Mouse (Mus musculus) fibroblast of lung, adult 2 months (primary cell): ENCODE data around the gene Art5.

ENCODE experiments used
- DNase-seq: peaks from one replicate; pipeline ENCODE4 v3.0.0-alpha.2; 2011; ENCODE audit warnings: low read depth

Gene Art5

DNA sequence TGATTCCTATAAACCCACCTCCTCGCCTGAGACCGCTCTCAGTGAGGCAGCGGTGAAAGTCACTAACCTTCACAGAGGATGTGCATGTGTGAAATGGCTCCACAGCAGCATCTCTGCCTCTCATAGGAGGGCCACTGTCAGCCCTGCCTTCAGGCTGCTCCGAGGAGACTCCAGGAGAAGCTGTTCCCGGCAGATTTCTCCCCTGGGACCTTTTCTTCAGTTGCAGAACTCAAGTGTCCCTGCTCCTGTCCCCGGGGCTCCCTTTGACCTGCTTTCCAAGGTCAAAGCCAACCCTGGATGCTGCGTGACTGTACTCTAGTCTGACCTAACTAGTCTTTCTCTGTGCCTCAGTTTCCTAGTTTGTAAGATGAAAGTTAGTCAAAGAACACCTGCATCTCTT lies at the start of gene Art5:
Art5 (minus strand) TSS at position 319 of the 400 bp plus-strand sequence.
- DNase-seq, result no peak

DNA sequence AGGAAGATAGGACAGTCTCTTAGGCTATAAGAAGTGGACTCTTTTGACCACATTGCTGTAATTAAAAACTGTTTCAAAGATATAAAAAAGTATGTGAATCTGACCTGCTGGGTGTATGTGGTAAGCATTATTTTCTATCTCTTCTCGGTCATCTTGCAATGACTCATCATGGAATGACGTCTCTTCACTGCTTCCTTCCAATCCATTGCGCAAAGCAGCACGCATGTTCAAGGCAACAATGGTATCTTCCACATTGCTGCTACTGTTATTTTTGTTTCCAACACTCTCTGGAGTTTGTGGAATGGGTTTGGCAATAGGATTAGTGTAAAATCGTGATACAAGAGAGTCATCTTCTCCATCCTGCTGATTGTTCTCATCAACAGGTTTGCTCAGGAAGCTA lies 44.4 kb upstream of the Art5 start:
- DNase-seq, result no peak

DNA sequence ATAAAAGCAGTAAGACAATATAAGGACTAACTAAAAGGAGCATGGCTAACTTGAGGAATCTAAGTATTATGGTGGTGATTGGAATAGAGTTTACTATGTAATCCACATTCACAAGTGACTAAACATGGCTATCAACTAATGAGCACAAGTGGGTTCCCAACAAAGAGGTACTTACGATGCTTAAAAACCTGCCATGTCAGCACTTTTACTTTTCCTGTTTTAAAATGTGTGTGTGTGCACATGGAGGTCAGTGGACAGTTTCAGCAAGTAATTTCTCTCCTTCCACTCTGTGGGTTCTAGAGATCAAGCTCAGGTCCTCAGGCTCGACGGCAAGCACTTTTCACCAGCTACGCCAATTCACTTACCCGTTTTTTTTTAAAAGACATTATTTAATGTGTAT lies 28.6 kb upstream of the Art5 start:
- DNase-seq, result no peak

DNA sequence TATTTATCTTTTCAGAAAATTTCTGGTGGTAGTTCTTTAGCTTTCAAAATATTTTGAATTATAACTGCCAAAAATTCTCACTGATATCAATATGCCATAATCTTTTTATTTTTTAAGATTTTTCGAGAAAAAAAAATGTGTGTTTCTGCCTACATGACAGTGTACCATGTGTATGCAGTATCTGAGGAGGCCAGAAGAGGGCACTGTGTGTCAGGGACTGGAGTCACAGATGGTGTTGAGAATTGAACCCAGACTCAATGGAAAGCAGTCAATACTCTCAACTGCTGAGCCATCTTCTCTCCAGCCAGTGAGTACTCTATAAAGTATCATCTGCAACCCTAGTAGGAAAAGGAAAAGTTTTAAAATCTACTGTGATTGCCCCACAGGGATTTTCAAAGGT lies 28.2 kb upstream of the Art5 start:
- no peak for DNase-seq

DNA sequence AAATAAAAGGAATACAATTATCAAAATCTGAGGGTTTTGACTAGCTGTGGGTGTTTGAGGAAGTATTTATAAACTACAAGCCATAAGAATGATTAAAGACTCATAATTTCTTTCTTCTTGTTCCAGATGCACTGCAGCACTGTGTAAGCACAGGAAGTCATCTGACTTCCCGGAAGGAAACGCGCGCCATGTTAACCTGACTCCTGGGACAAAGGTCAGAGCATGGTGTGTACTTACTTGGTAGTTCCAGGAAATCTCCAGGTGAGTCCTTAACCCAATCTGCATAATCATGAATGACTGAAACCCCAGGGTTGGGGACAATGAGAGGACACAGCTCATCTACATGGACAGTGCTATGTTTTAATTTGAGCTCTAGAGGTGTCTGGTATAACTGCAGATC lies 23.1 kb upstream of the Art5 start:
- no peak for DNase-seq

DNA sequence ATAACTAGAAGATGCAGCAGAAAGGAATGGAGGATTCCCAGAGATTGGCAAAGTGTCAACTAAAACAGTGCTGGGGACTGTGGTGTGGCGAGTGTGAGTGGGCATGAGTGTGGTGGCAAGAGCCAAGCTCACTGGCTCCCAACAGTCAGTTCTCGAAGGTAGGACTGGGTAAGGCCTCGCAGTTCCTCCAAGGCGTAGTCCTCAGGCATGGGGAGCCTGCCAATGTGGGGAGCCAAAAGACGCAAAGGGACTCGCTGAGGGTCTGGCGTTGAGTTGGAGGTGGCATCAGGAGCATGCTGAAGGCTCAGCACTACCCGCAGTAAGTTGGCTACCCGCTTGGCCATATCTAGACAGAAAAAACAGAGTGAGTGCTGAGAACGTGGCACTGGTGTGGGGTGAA lies 11.0 kb upstream of the Art5 start:
- no peak for DNase-seq

DNA sequence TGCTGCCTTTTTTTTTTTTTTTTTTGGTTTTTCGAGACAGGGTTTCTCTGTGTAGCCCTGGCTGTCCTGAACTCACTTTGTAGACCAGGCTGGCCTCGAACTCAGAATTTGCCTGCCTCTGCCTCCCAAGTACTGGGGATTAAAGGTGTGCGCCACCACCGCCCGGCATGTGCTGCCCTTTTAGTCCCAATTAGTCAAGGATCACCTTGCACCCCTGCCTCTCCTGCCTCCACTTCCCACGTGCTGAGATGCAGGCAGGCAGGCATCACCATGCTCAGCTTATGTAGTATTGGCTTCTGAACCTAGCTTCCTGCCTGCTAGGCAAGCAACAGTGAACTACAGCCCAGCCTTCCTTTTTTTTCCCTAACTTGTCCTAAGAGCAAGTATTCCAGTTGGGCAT lies 8.1 kb upstream of the Art5 start:
- no peak for DNase-seq

DNA sequence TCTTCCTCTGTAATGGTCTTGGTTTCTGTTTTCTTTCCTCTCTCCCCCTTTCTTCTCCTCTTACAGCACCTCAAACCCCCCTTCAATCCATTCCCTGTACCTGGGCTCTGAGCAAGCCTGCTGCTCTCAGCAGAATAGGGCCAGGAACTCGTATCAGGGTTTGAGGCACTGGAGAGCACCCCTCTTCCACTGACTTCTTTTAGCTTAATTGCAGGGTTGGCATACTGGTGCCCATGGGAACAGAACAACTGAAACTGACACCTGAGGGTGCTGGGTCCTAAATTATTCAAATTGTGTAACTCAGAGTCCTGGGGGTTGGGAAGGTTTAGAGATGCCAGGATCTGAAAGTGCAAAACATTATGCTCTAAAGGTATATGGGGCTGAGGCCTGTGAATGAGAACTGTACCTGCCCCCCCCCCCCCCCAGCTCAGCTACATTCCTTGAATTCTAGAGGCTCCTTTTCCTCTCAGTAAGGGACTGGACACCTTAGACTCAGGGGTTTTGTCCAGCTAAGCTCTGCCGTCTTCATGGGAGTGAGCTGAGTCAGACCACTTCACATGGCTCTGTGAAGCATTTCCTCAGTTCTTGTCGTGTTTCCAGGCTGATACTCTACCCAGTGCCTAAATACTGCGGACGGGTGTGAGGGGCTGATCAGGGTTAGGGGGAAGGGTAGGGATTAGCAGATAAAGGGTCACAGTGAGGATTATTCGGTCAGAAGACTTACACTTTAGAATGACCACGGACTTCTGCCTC lies 7.5 kb upstream of the Art5 start, which contains the start of gene Chrna10:
Chrna10 (minus strand) TSS at position 250 of the 753 bp plus-strand sequence.
- DNase-seq, result no peak

DNA sequence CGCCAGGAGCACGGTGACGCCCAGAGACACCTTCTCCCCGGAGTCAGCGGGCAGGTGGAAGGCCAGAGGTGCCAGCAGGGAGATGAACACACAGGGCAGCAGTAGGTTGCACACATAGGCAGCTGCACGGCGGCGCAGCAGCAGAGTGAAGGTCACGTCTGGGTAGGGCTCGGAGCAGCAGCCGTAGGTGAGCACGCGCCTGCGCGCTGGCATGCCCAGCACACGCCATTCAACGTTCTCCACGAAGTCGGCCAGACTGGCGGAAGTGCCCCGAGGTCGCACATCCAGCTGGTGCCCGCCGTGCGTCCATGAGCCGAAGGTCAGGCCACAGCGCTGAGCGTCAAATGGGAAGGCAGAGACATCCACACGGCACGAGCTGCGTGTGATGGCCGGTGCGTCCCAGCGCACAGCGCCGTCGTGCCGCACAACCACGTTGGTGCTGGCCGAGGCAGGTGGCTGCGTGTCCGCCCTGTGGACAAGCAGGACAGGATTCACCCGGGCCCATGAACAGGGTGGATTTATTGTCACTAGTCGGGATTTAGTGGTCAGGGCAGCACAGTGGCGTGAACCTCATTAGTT lies 4.0 kb upstream of the Art5 start:
- DNase-seq, result no peak

DNA sequence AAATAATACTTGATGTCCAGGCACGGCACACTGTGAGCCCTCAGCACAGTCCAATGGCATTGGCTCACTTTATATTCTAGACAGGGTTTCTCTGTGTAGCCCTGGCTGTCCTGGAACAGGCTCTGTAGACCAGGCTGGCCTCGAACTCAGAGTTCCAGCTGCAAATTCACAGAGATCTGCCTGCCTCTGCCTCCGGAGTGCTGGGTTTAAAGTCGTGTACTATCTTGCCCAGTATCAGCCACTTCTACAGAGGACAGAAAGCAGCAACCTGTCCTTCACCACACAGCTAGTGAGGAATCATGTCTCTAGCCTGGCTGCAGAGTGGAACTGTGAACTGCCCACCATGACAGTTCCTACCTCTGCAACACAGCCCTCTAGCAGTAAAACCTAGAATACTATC lies 457 bp upstream of the Art5 start:
- DNase-seq, result no peak

DNA sequence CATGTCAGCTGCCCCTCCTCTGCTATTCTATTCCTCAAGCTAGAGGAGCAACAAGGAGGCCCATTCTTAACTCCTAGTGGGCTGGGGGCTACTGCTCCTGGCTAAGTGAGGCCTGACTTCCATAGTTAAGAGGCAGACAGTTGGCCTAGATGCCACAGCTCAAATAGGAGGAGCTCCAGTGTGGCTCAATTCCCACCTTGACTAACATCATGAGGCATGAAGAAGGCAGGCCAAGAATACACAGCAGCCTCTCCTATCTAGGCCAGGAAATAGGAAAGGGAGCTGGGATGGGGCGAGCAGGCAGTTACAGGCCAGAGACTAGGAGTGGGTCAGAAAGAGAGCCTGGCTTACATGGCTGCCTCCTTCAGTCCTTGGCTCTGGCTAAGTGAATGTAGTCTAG lies 1.1 kb downstream of the Art5 start:
- no peak for DNase-seq

DNA sequence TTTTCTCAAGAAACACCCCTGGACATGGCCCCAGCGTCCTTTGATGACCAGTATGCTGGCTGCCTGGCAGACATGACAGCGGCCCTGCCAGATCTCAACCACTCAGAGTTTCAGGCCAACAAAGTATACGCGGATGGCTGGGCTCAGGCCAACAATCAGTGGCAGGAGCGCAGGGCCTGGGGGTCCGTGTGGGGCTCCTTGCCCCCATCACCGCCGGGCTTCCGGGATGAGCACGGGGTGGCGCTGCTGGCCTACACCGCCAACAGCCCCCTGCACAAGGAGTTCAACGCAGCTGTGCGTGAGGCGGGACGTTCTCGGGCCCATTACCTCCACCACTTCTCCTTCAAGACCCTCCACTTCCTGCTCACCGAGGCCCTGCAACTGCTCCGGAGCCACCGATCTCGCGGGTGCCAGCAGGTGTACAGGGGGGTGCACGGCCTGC lies 2.6 kb downstream of the Art5 start:
- DNase-seq, result no peak

DNA sequence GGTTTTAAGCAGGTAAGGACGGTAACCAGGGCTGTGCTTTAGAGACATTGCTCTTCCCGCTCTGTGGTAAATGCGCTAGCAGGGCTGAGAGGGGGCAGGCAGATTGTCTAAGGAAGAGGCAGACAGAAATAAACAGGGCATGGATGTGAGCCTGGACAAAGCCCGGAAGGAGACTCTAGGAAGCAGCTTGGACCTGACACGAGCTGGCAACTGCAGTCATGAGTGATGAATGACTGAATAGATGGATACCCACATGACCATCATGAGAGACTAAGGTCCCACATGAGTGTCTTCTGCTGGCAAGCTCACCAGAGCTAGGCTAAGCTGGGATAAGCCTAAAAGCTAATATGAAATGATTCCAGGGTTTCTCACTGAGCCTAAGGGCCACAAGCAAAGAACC lies 5.2 kb downstream of the Art5 start:
- DNase-seq, result no peak

DNA sequence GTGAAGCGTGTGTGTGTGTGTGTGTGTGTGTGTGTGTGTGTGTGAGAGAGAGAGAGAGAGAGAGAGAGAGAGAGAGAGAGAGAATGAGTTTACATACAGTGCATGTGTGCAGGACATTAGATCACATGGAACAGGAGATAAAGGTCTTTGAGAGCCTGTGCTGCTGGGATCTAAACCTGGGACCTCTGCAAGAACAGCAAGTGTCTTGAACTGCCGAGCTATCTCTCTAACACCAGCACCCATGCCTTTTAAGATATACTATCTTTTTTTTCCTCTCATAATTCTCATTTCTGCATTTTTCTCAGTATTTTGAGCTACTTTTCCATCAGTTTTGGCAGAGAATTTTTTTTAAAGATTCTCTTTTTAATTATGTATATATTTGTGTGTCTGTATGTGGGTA lies 5.7 kb downstream of the Art5 start:
- no peak for DNase-seq

DNA sequence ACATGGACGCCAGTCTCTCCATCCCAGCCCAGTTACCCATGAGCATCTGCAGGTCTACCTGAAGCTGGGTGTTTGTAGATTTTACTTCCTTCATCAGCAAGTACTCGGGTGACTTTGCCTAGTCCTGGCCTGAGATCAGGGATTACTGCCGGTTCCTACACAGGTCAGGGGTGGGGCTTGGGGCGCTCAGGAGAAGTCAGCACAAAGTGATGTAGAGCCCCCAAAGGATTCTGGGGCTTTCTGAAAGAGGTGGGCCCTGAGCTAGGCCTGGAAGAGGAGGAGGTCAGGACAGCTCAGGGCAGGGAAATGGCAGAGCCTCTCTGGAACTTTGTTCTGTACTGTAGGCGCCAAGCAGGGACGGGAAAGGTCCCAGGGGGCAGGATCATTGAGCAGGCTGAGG lies 6.6 kb downstream of the Art5 start:
- no peak for DNase-seq

DNA sequence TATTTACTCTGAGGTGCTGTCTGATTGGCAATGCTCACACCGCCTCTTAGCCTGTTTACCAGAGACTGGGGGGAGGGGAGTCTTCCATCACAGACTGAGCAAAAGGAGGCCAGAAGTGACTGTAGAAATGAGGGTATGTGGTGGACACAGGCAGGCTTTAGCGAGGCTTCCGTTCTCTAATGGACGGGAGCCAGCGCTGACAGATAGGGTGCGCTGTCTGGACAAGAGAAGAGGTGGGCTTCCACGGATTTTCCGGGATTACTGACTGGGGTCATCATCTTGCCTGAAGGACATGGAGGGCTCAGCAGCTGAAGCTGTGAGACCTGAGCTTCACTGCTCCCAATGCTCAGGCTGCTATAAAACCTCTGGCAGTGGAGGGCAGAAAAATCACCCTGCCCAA lies 7.0 kb downstream of the Art5 start:
- no peak for DNase-seq

DNA sequence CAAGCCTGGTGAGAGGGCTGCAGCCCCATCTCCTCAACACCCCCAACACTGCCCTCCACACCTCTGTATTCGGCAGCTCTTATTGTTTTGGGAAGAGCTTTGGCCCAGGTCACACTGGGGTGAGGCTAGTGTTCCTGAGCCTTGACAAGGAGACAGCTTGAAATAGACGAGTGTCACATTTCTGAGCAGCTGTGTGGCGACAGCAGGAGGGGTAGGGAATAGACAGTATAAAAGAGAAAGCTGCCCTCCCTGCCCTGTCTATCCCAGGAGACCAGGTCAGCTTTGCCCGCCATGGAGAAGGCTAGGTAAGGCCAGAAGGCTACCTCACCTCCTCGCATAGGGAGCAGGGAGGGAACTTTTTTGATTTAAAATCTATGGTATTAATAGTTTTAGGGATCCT lies 7.8 kb downstream of the Art5 start, which contains the start of gene Art1:
Art1 (plus strand) TSS at position 257 of the 400 bp plus-strand sequence.
- DNase-seq, result no peak

DNA sequence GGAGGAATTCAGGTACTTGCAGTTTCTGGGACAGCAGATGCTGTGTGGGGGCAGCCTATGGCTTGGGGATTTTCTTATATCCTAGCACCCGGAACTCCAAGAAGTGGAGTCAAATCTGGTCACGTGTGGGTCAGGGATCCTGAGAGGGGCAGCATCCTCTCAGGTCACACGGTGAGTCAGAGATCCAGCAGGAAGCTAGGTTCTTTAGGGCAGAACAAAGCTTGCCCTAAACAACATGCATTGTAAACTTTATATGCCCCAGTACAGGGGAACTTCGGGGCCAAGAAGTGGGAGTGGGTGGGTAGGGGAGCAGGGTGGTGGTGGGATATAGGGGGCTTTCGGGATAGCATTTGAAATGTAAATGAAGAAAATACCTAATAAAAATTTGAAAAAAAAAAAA lies 8.4 kb downstream of the Art5 start:
- DNase-seq, result no peak

DNA sequence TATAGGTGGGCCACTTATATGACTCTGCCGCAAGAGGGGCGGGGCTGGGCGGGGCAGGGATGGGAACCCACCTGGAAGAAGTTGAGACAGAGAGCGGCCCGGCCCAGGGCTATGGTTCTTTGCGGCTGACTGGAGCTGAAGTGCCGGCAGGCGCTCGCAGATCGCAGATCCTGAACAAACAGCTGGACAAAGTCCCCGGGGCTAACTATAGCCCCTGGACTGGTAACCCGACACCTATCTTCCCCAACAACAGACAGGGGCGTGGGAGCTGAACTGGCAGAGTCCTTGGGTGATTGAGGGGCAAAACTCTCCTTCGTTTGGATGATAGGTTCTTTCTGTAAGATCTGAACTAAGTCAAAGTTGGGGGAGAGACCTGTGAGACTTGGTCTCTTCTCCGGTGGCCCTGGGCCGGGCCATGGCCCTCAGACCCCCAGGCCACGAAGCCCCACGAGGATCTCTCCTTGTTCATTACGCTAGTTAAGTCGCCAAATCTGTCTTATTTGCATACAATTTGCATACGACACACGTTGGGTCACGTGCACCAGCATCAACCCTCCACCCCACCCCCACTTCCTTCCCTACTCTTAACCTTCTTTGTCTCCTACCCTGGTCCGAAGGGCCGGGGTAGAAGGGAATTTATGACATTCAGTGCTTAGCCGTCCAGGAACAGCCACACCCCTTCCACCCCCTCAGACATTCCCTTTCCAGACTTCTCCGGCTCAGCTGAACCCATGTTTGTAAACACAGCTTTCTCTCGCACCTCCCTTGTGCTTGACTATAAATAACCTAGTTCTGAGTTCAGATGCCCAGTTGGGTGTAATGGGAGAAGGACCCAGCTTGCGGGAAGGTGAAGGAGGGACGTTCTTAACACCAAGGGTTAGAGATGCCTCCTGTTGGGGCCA lies 9.3 kb downstream of the Art5 start:
- DNase-seq, result no peak

DNA sequence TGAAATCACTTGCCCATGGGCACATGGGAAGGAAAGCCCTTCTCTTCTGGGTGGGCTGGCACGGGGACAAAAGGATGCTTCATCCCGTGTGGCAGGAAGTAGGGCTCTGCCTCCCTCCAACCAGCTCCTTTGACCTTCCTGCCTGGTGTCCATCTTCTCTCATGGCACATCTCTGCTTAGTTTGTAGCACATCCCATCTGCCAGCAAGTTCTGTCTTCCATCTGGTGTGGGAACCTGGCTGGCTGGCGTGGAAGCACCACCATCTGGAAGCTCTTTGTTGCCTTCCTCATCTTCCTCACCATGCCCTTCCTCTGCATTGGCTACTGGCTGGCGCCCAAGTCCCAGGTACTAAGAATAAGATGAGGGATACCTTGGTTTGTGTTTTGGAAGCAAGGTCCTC lies 22.0 kb downstream of the Art5 start:
- DNase-seq, result no peak

DNA sequence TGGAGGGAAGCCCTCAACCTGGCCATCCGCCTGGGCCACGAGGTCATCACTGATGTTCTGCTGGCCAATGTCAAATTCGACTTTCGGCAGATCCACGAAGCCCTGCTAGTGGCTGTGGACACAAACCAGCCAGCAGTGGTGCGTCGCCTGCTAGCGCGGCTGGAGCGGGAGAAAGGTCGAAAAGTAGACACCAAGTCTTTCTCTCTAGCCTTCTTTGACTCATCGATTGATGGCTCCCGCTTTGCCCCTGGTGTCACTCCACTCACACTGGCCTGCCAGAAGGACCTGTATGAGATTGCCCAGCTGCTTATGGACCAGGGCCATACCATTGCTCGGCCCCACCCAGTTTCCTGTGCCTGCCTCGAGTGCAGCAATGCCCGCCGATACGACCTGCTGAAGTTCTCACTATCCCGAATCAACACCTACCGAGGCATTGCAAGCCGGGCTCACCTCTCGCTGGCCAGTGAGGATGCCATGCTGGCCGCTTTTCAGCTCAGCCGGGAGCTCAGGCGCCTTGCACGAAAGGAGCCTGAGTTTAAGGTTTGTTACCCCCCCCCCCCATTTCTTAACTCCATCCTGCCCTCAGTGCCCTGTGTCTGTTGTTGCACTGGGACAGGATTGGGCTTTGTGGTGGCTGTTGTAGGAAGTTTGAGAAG lies 25.1 kb downstream of the Art5 start:
- no peak for DNase-seq

DNA sequence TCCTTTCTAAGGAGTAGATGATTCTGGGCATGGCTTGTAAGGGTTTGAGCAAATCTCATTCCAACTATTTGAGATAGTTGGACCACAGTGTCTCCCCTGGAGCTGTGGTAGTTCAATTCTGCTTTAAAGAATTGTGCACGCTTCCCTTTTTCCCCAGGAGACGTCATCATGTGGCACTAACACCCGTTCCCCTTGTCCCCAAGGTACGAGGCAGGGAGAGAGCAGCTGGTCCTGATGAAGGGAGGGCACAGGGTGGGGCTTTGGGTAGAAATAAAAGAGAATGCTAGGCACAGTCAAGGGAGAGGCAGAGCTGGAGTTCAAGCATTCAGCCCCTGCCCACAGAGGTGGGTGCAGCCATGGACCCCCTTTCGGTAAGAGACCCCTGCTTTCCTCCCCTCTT lies 26.5 kb downstream of the Art5 start, which contains the start of gene Trpc2:
Trpc2 (plus strand) TSS at position 301 of the 400 bp plus-strand sequence.
- no peak for DNase-seq
